Mouse (Mus musculus): ENCODE measurements at regions not wholly inside any gene's neighbourhood (a gene's known extent, or its start where the extent isn't known, plus 50 kb on each side); places are given as distances from the start of the nearest gene placed in this dataset.

- DNase-seq (ENCODE audit: low spot score in 2 of 2), result peak in 1 of 2 experiments; percentile 9
These were observed 59.7 kb upstream of the Abca1 start for GRCm38 (mm10) chr4:53219351-53219750.

DNA sequence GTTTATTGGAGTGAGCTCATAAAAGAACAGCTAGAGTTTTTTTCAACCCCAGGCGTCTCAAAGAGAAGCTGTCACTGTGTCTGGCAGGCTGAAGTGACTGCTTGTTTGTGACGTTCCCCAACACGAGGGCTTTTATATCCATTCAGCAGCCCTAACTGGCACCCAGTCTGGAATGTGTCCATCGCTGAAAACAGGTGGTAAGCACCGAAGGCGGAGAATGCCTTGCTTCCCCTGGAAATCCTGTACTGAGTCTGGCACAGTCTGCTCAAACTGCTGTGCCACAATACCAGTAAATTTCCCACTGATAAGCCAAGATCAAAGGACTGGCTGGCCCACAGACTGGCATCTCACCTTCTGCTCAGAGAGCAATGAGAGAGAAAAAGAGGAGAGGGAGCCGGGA lies 59.1 kb upstream of the Abca1 start:
- peak; percentile 27 to 51 for DNase-seq (ENCODE audit: low spot score in 2 of 2)

GRCm38 (mm10) chr4:53218291-53218640 lies 58.6 kb upstream of the Abca1 start:
- DNase-seq (ENCODE audit: low spot score in 2 of 2), result no peak

- DNase-seq (ENCODE audit: low spot score in 2 of 2), result peak; percentile 64 to 74
These were observed 58.1 kb upstream of the Abca1 start for GRCm38 (mm10) chr4:53217608-53218290.

- DNase-seq (ENCODE audit: low spot score in 2 of 2), result no peak
These were observed 52.8 kb upstream of the Abca1 start for GRCm38 (mm10) chr4:53212541-53212940.

DNA sequence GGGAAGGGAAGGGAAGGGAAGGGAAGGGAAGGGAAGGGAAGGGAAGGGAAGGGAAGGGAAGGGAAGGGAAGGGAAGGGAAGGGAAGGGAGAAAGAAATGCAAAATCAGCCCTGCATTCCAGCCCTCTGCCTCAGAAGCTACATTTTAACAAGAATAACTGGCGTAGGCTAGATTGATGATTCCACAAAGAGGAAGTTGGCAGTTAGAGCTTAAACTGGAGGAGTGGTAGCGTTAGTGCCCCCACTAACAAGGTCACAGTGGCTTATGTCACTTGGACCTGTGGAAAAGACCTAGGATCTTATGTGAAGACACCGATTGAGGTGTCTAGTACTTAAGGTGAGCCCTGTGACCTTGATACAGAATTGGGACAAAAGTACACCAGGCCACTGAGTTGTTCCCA lies 51.0 kb upstream of the Abca1 start:
- DNase-seq (ENCODE audit: low spot score in 2 of 2), result no peak
